In genomic region chr2:165901127-165901384, GRCm38 (mm10) we compare ENCODE assay signal across 11 mouse cellular contexts. TPM values are rescaled to one million over a fixed set of nuclear protein-coding genes. Genes with fewer than 3 reads are reported as not detected.
A peak's percentile ranks its signal among the peaks of the same experiment; 100 is the strongest.
DNase-seq lines count a peak whose midpoint lies in the region; ATAC-seq lines count a peak whose summit lies in the region.
"Had no signal": no experiment of that assay in that cellular context is flagged by ENCODE, and none has a peak within 500 bp of the region (broad histone marks: within the 10 kb centered on the region; RNA-seq: fewer than 3 reads in every experiment).

No protein-coding gene starts in this region.

- H3K4me3 ChIP-seq in hindbrain, embryonic 11.5 days (ENCODE audit: low read depth, low read length), result no peak overlapping the region
- no peak overlapping the region for H3K4me3 ChIP-seq in hindbrain, embryonic 16.5 days (ENCODE audit: low read length)
- no peak overlapping the region for H3K4me3 ChIP-seq in midbrain, embryonic 15.5 days
- no peak overlapping the region for H3K4me3 ChIP-seq in midbrain, embryonic 16.5 days (ENCODE audit: low read depth, low read length)
- H3K4me3 ChIP-seq in limb, embryonic 10.5 days, result peak overlapping the region; percentile 40

- H3K27me3 ChIP-seq in hindbrain, embryonic 11.5 days (ENCODE audit: control insufficient read depth, insufficient read depth, low read length), result no peaks in the 10 kb centered on the region
- no peaks in the 10 kb centered on the region for H3K27me3 ChIP-seq in hindbrain, embryonic 16.5 days (replicated peaks; ENCODE audit: control insufficient read depth, insufficient read depth, low read length)
- no peaks in the 10 kb centered on the region; the same call in 1 of the 2 replicates for H3K27me3 ChIP-seq in midbrain, embryonic 15.5 days (replicated peaks)
- H3K27me3 ChIP-seq in midbrain, embryonic 16.5 days (ENCODE audit: control insufficient read depth, insufficient read depth, low read depth, low read length), result no peaks in the 10 kb centered on the region
- no peaks in the 10 kb centered on the region for H3K27me3 ChIP-seq in limb, embryonic 10.5 days (ENCODE audit: low read depth, poor library complexity, severe bottlenecking)

- 30% methylated on average over 3 of the region's 3 CpGs for WGBS in hindbrain, embryonic 11.5 days
- WGBS in hindbrain, embryonic 16.5 days, result 47% methylated on average over 3 of the region's 3 CpGs
- 47% methylated on average over 3 of the region's 3 CpGs for WGBS in midbrain, embryonic 15.5 days
- 48% methylated on average over 3 of the region's 3 CpGs for WGBS in midbrain, embryonic 16.5 days
- WGBS in limb, embryonic 10.5 days, result 17% methylated on average over 3 of the region's 3 CpGs

- peak overlapping the region; percentile 49; the same call in 1 of the 2 replicates for H3K9ac ChIP-seq in hindbrain, embryonic 11.5 days (ENCODE audit: low read depth, low read length)
- no peak overlapping the region; the same call in 1 of the 2 replicates for H3K9ac ChIP-seq in hindbrain, embryonic 16.5 days (ENCODE audit: low read depth, low read length)
- no peak overlapping the region for H3K9ac ChIP-seq in midbrain, embryonic 15.5 days
- no peak overlapping the region for H3K9ac ChIP-seq in midbrain, embryonic 16.5 days (ENCODE audit: low read depth, low read length)

- no peaks in the 10 kb centered on the region; the same call in none of the 2 replicates for H3K4me1 ChIP-seq in hindbrain, embryonic 11.5 days (replicated peaks; ENCODE audit: control insufficient read depth, insufficient read depth, low read length)
- peaks cover 9% of the 10 kb centered on the region for H3K4me1 ChIP-seq in hindbrain, embryonic 16.5 days (ENCODE audit: control insufficient read depth, insufficient read depth, low read depth, low read length)
- peaks cover 11% of the 10 kb centered on the region for H3K4me1 ChIP-seq in midbrain, embryonic 15.5 days
- H3K4me1 ChIP-seq in midbrain, embryonic 16.5 days (ENCODE audit: control insufficient read depth, insufficient read depth, low read length), result no peaks in the 10 kb centered on the region; the same call in 1 of the 2 replicates
- H3K4me1 ChIP-seq in limb, embryonic 10.5 days, result peaks cover 54% of the 10 kb centered on the region

- H3K4me2 ChIP-seq in hindbrain, embryonic 11.5 days (replicated peaks; ENCODE audit: low read depth, low read length), result no peak overlapping the region
- no peak overlapping the region for H3K4me2 ChIP-seq in hindbrain, embryonic 16.5 days (ENCODE audit: low read length)
- no peak overlapping the region for H3K4me2 ChIP-seq in midbrain, embryonic 15.5 days
- H3K4me2 ChIP-seq in midbrain, embryonic 16.5 days (ENCODE audit: low read length), result no peak overlapping the region

- no peak for DNase-seq in hindbrain, embryonic 11.5 days (ENCODE audit: low spot score)
- no peak for DNase-seq in limb, embryonic 10.5 days (ENCODE audit: low spot score)
- DNase-seq in adrenal gland, adult 2 months, result no peak
- DNase-seq in frontal cortex, postnatal 10 days (ENCODE audit: low spot score in 2 of 2), result no peak
- DNase-seq: adrenal gland, postnatal 14 days; cerebellum, adult 9-11 months; thymus, adult 18-20 months had no signal

- ATAC-seq in hindbrain, embryonic 11.5 days (ENCODE audit: low FRiP score), result no peak
- ATAC-seq in hindbrain, embryonic 16.5 days, result no peak
- ATAC-seq in midbrain, embryonic 15.5 days (replicated peaks), result no peak
- ATAC-seq in midbrain, embryonic 16.5 days, result no peak

- H3K27ac ChIP-seq in hindbrain, embryonic 11.5 days (ENCODE audit: low read depth, low read length), result 0 out of 2 replicates have a peak overlapping the region, but pooled peaks have one; percentile 75
- H3K27ac ChIP-seq in hindbrain, embryonic 16.5 days (ENCODE audit: low read depth, low read length), result no peak overlapping the region
- H3K27ac ChIP-seq in midbrain, embryonic 15.5 days, result 0 out of 2 replicates have a peak overlapping the region, but pooled peaks have one; percentile 6
- H3K27ac ChIP-seq in midbrain, embryonic 16.5 days (ENCODE audit: low read length), result no peak overlapping the region
- H3K27ac ChIP-seq in limb, embryonic 10.5 days, result peak overlapping the region; percentile 92

- no peaks in the 10 kb centered on the region for H3K36me3 ChIP-seq in hindbrain, embryonic 11.5 days (ENCODE audit: control insufficient read depth, insufficient read depth, low read length)
- H3K36me3 ChIP-seq in hindbrain, embryonic 16.5 days (ENCODE audit: control insufficient read depth, insufficient read depth, low read length), result no peaks in the 10 kb centered on the region
- H3K36me3 ChIP-seq in midbrain, embryonic 15.5 days (replicated peaks), result no peaks in the 10 kb centered on the region
- no peaks in the 10 kb centered on the region for H3K36me3 ChIP-seq in midbrain, embryonic 16.5 days (ENCODE audit: control insufficient read depth, insufficient read depth, low read length)
- H3K36me3 ChIP-seq in limb, embryonic 10.5 days, result no peaks in the 10 kb centered on the region
- H3K36me3 ChIP-seq: G1E had no signal

- H3K9me3 ChIP-seq in hindbrain, embryonic 11.5 days (ENCODE audit: control insufficient read depth, low read length), result no peaks in the 10 kb centered on the region
- no peaks in the 10 kb centered on the region for H3K9me3 ChIP-seq in hindbrain, embryonic 16.5 days (ENCODE audit: control insufficient read depth, low read length)
- H3K9me3 ChIP-seq in midbrain, embryonic 15.5 days, result no peaks in the 10 kb centered on the region
- H3K9me3 ChIP-seq in midbrain, embryonic 16.5 days (replicated peaks; ENCODE audit: control insufficient read depth, low read length, poor library complexity, severe bottlenecking), result no peaks in the 10 kb centered on the region
- H3K9me3 ChIP-seq in limb, embryonic 10.5 days (replicated peaks), result no peaks in the 10 kb centered on the region
- H3K9me3 ChIP-seq: G1E had no signal

RNA-seq across cellular contexts. Expression of gene Zmynd8, which starts 2.2 kb away (rescaled TPM):
- 41.9 and 52.9 TPM in 2 replicates for polyA plus RNA-seq in hindbrain, embryonic 11.5 days (2014; fragmentation: Nextera tagmentation; extraction: Ambion mirVana)
- polyA plus RNA-seq in hindbrain, embryonic 16.5 days (2015; fragmentation: Nextera tagmentation; extraction: Ambion mirVana), result 64.3 and 66.4 TPM in 2 replicates
- 89.8 and 93.3 TPM in 2 replicates for polyA plus RNA-seq in midbrain, embryonic 15.5 days (2015; fragmentation: Nextera tagmentation; extraction: Ambion mirVana)
- polyA plus RNA-seq in midbrain, embryonic 16.5 days (2015; fragmentation: Nextera tagmentation; extraction: Ambion mirVana), result 78.7 and 87.3 TPM in 2 replicates
- 59.3 and 59.5 TPM in 2 replicates for polyA plus RNA-seq in limb, embryonic 10.5 days (2016; fragmentation: Nextera tagmentation; extraction: Ambion mirVana)
- total RNA-seq in adrenal gland, adult 2 months (2021), result 10 to 100 TPM; 53.9 to 56.5 TPM
- 21.3 and 22.2 TPM in 2 replicates for polyA plus RNA-seq in adrenal gland, adult 2 months (2012; rRNA removed)

Comparison
In these comparisons a context has a peak if more than half of its experiments do, and no peak if none do; other contexts are left out.
1. H3K27ac ChIP-seq: peak in hindbrain, embryonic 11.5 days (single experiment), midbrain, embryonic 15.5 days (single experiment) and limb, embryonic 10.5 days (single experiment); none in hindbrain, embryonic 16.5 days (single experiment) and midbrain, embryonic 16.5 days (single experiment).